Mouse (Mus musculus): ENCODE measurements around the gene Tubgcp4. TPM values are rescaled to one million over a fixed set of nuclear protein-coding genes. Genes with fewer than 3 reads are reported as not detected.

The Tubgcp4 gene
- polyA plus RNA-seq, 1 experiment from 2014 or later, result 56.3 TPM

- H3K9me3 ChIP-seq, result no peaks in the 10 kb centered on the region
- 85% methylated on average over 3 of the region's 3 CpGs for WGBS
- H3K9ac ChIP-seq, result no peak overlapping the region
- no peak for ATAC-seq (ENCODE audit: low FRiP score)
- H3K4me2 ChIP-seq, result no peak overlapping the region
- no peak overlapping the region for H3K27ac ChIP-seq
- H3K4me3 ChIP-seq, result no peak overlapping the region
- no peaks in the 10 kb centered on the region for H3K27me3 ChIP-seq
- peaks cover 68% of the 10 kb centered on the region for H3K36me3 ChIP-seq
- H3K4me1 ChIP-seq (replicated peaks), result no peaks in the 10 kb centered on the region
Measured at GRCm38 (mm10) chr2:121153100-121153499, 17.4 kb upstream of the Tubgcp4 start.

GRCm38 (mm10) chr2:121169173-121169572 lies 1.3 kb upstream of the Tubgcp4 start:
- H3K27me3 ChIP-seq, result no peaks in the 10 kb centered on the region
- peaks cover 37% of the 10 kb centered on the region for H3K4me1 ChIP-seq (replicated peaks)
- H3K36me3 ChIP-seq, result peaks cover 25% of the 10 kb centered on the region
- WGBS, result 65% methylated on average over 4 of the region's 4 CpGs
- H3K27ac ChIP-seq, result no peak overlapping the region
- peak overlapping the region; percentile 89 for H3K4me2 ChIP-seq
- peak overlapping the region; percentile 68 for H3K4me3 ChIP-seq
- no peaks in the 10 kb centered on the region for H3K9me3 ChIP-seq
- peak overlapping the region; percentile 90 for H3K9ac ChIP-seq
- ATAC-seq (ENCODE audit: low FRiP score), result no peak

- Histone ChIP-seq H3K9me3 (no peaks in the 10 kb centered on the region), H3K9ac (peak overlapping the region; percentile 90), H3K36me3 (peaks cover 26% of the 10 kb centered on the region), H3K27me3 (no peaks in the 10 kb centered on the region), H3K4me3 (peak overlapping the region; percentile 68), H3K27ac (0 out of 2 replicates have a peak overlapping the region, but pooled peaks have one; percentile 92), H3K4me1 (replicated peaks) (peaks cover 37% of the 10 kb centered on the region), H3K4me2 (peak overlapping the region; percentile 89)
- no peak for ATAC-seq (ENCODE audit: low FRiP score)
- WGBS, result 9% methylated on average over 9 of the region's 9 CpGs
Measured at GRCm38 (mm10) chr2:121169902-121170301, 552 bp upstream of the Tubgcp4 start.

GRCm38 (mm10) chr2:121170980-121171742 lies 707 bp downstream of the Tubgcp4 start, which contains the start of gene Zscan29:
Gene Zscan29 (minus strand): TSS chr2:121171125.
- under 1% methylated on average over 65 of the region's 66 CpGs for WGBS

GRCm38 (mm10) chr2:121178828-121179479 lies 8.5 kb downstream of the Tubgcp4 start:
- Histone ChIP-seq H3K9ac (no peak overlapping the region), H3K27ac (no peak overlapping the region), H3K4me1 (replicated peaks) (no peaks in the 10 kb centered on the region), H3K4me3 (no peak overlapping the region), H3K27me3 (no peaks in the 10 kb centered on the region), H3K4me2 (no peak overlapping the region), H3K9me3 (no peaks in the 10 kb centered on the region), H3K36me3 (peaks cover 78% of the 10 kb centered on the region)
- no peak for ATAC-seq (ENCODE audit: low FRiP score)
- WGBS, result 98% methylated on average over 3 of the region's 3 CpGs

More at GRCm38 (mm10) chr2:121170980-121171742, 707 bp downstream of the Tubgcp4 start, which contains the start of gene Zscan29:
- Histone ChIP-seq H3K27me3 (no peaks in the 10 kb centered on the region), H3K4me1 (replicated peaks) (peaks cover 37% of the 10 kb centered on the region), H3K4me3 (peak within 1 kb of the TSS; percentile 68), H3K27ac (peak within 1 kb of the TSS; percentile 92), H3K9me3 (no peaks in the 10 kb centered on the region), H3K36me3 (peaks cover 31% of the 10 kb centered on the region), H3K9ac (peak within 1 kb of the TSS; percentile 90), H3K4me2 (peak within 1 kb of the TSS; percentile 89)
- ATAC-seq (ENCODE audit: low FRiP score), result peak; percentile 97

GRCm38 (mm10) chr2:121183431-121183830 lies 13.0 kb downstream of the Tubgcp4 start:
- no peaks in the 10 kb centered on the region for H3K27me3 ChIP-seq
- H3K4me1 ChIP-seq (replicated peaks), result no peaks in the 10 kb centered on the region
- WGBS, result 91% methylated on average over 5 of the region's 5 CpGs
- no peak for ATAC-seq (ENCODE audit: low FRiP score)
- no peak overlapping the region for H3K4me3 ChIP-seq
- no peaks in the 10 kb centered on the region for H3K9me3 ChIP-seq
- H3K27ac ChIP-seq, result no peak overlapping the region
- H3K9ac ChIP-seq, result no peak overlapping the region
- H3K4me2 ChIP-seq, result no peak overlapping the region
- H3K36me3 ChIP-seq, result peaks cover 74% of the 10 kb centered on the region

GRCm38 (mm10) chr2:121184142-121184541 lies 13.7 kb downstream of the Tubgcp4 start:
- Histone ChIP-seq H3K4me1 (replicated peaks) (no peaks in the 10 kb centered on the region), H3K4me2 (no peak overlapping the region), H3K9me3 (no peaks in the 10 kb centered on the region), H3K9ac (no peak overlapping the region), H3K27me3 (no peaks in the 10 kb centered on the region), H3K27ac (no peak overlapping the region), H3K36me3 (peaks cover 73% of the 10 kb centered on the region), H3K4me3 (no peak overlapping the region)
- 94% methylated on average over 7 of the region's 7 CpGs for WGBS
- no peak for ATAC-seq (ENCODE audit: low FRiP score)

GRCm38 (mm10) chr2:121188530-121188929 lies 18.1 kb downstream of the Tubgcp4 start:
- 77% methylated on average over 1 of the region's 1 CpGs for WGBS
- Histone ChIP-seq H3K4me3 (no peak overlapping the region), H3K27me3 (no peaks in the 10 kb centered on the region), H3K9me3 (no peaks in the 10 kb centered on the region), H3K9ac (no peak overlapping the region), H3K4me2 (no peak overlapping the region), H3K4me1 (replicated peaks) (no peaks in the 10 kb centered on the region), H3K36me3 (peaks cover 87% of the 10 kb centered on the region), H3K27ac (no peak overlapping the region)
- ATAC-seq (ENCODE audit: low FRiP score), result no peak

GRCm38 (mm10) chr2:121195466-121195865 lies 25.0 kb downstream of the Tubgcp4 start:
- H3K4me2 ChIP-seq, result no peak overlapping the region
- no peak for ATAC-seq (ENCODE audit: low FRiP score)
- H3K27me3 ChIP-seq, result no peaks in the 10 kb centered on the region
- no peak overlapping the region for H3K9ac ChIP-seq
- H3K9me3 ChIP-seq, result no peaks in the 10 kb centered on the region
- no peak overlapping the region for H3K27ac ChIP-seq
- H3K4me1 ChIP-seq (replicated peaks), result no peaks in the 10 kb centered on the region
- peaks cover 98% of the 10 kb centered on the region for H3K36me3 ChIP-seq
- WGBS, result 96% methylated on average over 9 of the region's 9 CpGs
- H3K4me3 ChIP-seq, result no peak overlapping the region

GRCm38 (mm10) chr2:121204276-121204675 lies 33.8 kb downstream of the Tubgcp4 start:
- whole genome bisulfite sequencing, result 97% methylated on average over 17 of the region's 17 CpGs

GRCm38 (mm10) chr2:121206541-121206940 lies 36.1 kb downstream of the Tubgcp4 start:
- no peak overlapping the region for H3K4me2 ChIP-seq
- H3K4me1 ChIP-seq (replicated peaks), result no peaks in the 10 kb centered on the region
- WGBS, result 91% methylated on average over 3 of the region's 3 CpGs
- no peak overlapping the region for H3K9ac ChIP-seq
- H3K27me3 ChIP-seq, result no peaks in the 10 kb centered on the region
- ATAC-seq (ENCODE audit: low FRiP score), result no peak
- H3K27ac ChIP-seq, result no peak overlapping the region
- H3K9me3 ChIP-seq, result no peaks in the 10 kb centered on the region
- H3K4me3 ChIP-seq, result no peak overlapping the region
- peaks cover 97% of the 10 kb centered on the region for H3K36me3 ChIP-seq

More at GRCm38 (mm10) chr2:121204276-121204675, 33.8 kb downstream of the Tubgcp4 start:
- H3K4me1 ChIP-seq (replicated peaks), result no peaks in the 10 kb centered on the region
- H3K9me3 ChIP-seq, result no peaks in the 10 kb centered on the region
- no peak for ATAC-seq (ENCODE audit: low FRiP score)
- H3K4me2 ChIP-seq, result no peak overlapping the region
- H3K36me3 ChIP-seq, result peaks cover 99% of the 10 kb centered on the region
- H3K27ac ChIP-seq, result no peak overlapping the region
- H3K9ac ChIP-seq, result no peak overlapping the region
- no peaks in the 10 kb centered on the region for H3K27me3 ChIP-seq
- H3K4me3 ChIP-seq, result no peak overlapping the region

GRCm38 (mm10) chr2:121214491-121214890 lies 44.0 kb downstream of the Tubgcp4 start:
- Histone ChIP-seq H3K36me3 (peaks cover 90% of the 10 kb centered on the region), H3K27ac (no peak overlapping the region), H3K4me3 (no peak overlapping the region), H3K27me3 (no peaks in the 10 kb centered on the region), H3K4me2 (no peak overlapping the region), H3K9ac (no peak overlapping the region), H3K4me1 (replicated peaks) (no peaks in the 10 kb centered on the region), H3K9me3 (no peaks in the 10 kb centered on the region)
- 87% methylated on average over 3 of the region's 3 CpGs for WGBS
- no peak for ATAC-seq (ENCODE audit: low FRiP score)

Data from hindbrain, embryonic 13.5 days (tissue).